Mouse (Mus musculus) left cerebral cortex, adult 11 months (tissue): ENCODE measurements at regions not wholly inside any gene's neighbourhood (a gene's known extent, or its start where the extent isn't known, plus 50 kb on each side); places are given as distances from the start of the nearest gene placed in this dataset.

Experiments
- DNase-seq: peaks from one replicate; pipeline ENCODE4 v3.0.0; 2022; ENCODE audit warnings: low spot score

DNA sequence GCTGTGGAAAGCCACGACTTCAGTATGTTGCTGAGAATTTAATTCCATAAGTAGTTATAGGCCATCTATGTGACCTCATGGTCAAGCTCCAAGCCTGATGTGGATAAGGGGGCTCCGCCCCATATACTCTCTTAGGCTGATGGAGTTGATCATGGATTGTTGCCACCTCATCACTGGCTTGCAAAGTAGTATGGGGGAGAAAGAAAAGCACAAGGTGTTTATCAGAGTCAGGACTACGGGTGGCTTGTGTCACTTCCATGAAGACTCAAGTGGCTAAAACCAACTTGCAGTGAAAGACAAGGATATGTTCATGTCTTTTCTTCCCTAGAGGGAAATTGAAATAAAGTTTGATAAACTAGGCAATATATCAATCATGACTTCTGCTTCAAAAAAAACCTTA is 102.9 kb upstream of the Fut8 start:
- DNase-seq = no peak

DNA sequence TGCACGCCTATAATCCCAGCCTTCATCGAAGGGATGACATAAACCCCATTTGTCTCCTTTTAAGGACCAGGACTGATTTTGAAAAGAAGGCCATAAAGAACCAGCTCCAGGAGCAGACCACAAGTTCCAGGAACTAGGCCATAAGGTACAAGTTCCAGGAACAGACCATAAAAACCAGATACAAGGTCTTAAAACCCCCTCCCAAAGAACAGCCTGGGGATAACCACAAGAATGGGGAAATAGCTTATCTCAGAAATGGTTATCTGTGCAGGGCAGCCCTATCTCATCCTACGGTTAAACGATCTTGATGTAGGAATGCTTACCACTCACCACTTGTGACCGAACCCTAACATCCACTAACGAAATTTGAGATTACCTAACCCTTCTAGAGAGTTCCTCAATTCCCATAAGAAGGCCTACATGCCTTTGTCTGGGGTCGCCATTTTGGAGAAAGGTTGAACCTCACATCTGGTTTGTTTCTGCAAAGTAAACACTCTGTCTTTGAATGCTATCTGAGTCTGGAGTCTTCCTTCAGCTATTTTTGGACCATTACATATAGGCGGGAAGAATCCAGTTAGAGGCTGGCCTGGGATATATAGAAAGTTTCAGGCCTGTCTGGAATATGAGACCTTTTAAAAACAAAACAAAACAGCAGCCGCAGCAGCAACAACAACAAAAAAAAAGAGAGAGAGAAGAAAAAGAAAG is 103.5 kb upstream of the Fut8 start:
- no peak for DNase-seq

DNA sequence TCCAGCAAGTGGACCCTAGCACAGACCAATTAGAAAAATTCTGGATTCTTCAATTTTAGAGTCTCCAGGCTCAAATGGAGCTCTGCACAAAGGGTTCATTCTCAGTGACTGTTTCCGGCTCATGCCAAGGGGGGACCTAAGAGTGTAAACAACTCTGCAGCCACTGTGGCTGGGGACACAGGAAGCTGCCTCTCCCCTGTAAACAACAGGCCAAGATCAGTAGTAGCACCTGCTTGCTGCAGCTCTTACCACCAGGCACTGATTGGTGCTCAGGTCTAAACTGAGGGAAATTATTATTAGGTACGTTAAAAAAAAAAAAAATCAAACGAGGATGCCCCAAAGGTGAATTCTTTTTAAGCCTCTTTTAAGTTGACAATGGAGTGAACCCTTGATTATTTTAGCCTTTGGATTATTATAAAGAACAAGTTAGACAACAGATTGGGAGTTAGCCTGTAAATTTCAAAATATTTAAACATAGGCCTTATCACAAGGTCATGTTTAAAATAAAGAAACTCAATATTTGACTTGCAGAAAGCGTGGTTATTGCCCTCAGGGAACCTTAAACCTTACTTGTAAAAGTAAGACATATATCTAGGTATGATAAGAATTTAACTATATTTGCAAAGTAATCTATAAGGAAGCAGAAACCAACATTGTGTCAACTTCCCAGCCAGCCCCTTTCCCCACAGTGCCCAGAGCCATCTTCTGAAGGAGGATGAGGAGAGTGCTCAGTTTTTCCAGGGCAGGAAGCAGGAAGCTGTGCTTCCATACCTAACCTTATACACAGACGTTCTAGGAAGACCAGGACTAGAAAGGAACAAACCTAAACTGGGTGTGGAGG is 104.2 kb upstream of the Fut8 start:
- DNase-seq = no peak

DNA sequence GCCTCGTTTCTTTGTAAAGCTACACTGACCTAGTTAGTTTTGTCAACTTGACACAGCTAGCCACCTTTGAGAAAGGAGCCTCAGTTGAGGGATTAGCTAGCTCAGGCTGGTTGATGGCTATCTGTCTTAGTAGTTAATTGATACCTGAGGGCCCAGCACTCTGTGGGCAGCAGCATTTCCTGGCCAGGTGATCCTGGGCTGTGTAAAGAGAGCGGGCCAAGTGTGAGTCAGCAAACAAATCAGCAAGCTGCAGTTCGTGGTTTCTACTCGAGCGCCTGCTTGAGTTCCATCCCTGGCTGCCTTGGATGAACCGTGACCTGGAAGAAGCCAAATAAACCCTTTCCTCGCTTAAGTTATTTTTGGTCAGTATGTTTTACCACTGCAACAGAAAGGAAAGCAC is 106.6 kb upstream of the Fut8 start:
- DNase-seq = no peak

DNA sequence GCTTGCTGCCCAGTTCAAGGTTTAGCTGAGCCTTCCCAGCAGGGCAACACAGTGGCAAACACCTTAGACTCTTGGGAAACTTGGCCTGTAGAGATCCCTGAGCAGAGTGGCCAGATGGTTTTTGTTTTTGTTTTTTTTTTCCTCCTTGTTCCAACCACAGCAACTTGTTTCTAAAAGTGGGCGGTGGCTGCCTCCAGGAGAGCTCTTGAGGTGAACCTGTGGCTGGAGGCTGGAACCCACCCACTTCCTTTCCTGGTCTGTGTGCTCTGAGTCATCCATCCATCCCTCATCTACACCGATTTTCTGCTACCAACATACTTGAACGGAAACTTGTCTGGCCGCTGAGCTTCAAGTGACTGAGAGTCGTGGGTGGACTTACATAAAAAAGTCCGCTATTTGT is 107.4 kb upstream of the Fut8 start:
- no peak for DNase-seq

DNA sequence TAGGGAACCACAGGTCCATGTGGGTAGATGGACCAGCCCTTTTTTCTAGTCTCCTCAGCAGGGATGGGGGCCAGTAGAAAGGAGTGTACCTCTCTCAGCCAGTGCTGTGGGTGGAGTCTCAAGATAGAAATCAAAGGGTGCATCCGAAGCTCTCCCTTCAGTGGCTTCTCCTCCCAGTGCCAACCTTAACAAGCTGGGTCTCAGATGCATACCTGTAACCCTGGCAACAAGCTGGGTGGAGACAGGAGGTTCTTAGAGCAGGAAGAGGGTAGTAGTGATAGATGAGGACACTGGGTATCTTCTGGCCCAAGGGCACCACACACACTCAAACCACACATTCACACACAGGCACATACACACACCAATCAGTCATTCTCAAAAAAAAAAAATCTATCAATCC is 113.7 kb upstream of the Fut8 start:
- no peak for DNase-seq

DNA sequence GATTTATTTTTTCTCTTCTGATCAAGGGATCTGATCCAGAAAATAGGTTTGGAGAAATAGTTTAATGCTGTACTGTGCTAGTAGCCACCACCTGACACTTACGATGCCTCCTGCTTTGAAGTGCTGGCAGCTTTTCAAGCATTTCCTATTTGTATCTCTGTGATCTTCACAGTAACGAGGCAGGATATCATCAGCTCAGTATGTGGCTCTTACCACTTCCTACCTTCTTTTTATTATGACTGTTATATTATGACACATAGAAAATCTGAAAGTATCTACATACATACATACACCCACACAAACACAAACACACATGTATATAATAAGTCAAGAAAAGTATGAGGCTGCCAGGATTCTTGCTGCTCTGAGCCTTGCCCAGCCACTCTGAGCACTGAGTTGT is 124.4 kb upstream of the Fut8 start:
- no peak for DNase-seq

DNA sequence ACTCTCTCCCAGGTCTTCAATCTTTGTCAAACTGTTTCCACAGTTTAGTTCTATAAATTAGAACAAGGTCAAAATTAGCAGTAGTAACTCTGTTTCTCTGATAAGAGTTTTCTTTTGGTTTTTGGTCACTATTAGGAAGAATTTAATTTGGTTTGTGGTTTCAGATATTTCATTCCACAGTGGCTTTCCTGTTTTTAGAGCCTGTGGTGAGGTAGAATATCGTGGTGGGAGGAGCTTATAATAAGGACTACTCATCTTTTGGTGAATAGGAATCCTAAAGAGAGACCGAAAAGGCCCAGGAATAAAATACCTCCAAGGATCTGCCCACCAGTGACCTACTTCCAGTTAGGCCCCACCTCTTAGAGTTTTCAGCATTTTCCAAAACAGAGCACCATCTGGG is 125.8 kb upstream of the Fut8 start:
- no peak for DNase-seq

DNA sequence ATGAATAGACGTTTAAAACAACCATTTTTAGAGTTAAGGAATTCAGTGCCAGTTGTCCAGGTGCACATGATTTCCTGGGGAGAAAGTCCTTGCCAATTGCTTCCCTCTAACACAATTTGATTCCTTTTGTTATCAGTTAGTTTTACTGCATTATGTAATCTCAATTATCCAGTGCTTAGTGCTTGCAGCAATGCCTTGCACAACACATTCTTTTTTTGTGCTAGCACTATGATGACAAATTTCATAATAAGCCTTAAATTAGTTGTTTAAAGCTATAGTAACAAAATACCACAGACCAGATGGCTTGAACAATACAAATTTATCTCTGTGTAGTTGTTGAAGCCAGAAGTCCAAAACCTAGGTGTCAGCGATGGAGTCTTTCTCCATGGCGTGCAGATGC is 130.7 kb upstream of the Fut8 start:
- DNase-seq = no peak

DNA sequence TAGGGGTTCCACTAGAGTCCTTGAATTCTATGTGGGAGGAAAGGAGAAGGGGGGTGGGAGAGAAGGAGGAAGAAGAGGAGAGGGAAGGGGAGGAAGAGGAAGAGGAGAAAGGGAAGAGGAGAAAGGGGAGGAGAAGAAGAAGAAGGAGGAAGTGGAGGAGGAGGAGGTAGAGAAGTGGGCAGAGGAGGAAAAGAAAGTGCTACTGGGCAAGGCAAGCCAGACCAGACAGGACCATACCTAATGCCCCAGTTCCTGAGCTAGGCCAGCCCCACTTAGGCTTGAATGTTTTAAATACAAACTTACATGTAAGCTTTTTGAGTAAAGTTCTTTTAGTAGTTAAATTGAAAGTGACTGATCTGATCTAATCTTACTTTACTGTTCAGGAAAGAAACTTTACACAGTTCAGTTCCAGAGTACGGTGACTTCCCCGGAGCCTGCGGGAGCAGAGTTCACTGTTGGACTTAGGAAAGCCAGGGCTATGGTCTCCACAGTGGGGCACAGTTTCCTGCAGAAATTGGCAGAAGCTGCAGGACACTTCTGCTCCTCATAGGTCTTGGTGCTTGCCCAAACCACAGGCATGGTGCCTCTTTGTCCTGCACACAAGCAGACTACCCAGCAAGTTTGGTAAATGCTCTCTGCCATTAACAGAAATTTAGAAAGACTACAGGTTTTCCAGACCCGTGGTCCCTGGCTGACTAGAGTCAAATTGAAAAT is 131.9 kb upstream of the Fut8 start:
- no peak for DNase-seq

DNA sequence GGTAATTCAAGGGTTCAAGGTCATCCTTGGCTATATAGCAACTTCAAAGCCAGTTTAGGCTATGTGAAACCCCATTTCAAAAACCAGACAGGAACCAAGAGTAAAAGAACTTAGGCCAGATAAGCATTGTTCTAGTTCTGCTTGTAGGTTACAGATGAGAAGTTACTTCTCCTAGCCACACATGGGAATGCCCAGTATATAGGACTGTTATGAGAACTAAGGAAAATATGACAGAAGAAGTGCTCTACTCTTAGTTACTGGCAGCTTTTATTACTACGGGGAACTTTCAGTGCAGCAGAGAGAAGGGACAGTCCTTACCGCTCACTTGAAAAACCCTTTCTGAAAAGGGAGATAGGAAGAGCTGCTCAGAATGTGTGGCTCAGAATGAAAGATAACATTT is 137.4 kb upstream of the Fut8 start:
- no peak for DNase-seq

DNA sequence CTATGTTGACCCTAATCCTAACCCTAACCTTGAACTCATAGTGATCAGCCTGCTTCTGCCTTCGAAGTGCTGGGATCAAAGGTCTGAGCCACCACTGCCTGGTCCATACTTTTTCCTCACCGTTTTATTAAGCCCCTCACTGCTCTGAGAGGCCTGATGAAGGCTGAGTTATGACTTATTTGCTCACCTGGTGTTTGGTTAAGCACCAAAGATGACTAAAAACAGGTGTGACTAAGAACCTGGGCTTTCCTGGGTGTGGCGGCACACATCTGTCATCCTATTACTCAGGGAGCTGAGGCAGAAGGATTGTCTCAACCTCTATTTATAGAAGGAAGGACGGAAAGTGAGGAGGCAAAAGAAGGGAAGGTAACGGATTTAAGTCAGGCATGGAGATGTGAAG is 137.5 kb upstream of the Max start:
- DNase-seq = no peak

DNA sequence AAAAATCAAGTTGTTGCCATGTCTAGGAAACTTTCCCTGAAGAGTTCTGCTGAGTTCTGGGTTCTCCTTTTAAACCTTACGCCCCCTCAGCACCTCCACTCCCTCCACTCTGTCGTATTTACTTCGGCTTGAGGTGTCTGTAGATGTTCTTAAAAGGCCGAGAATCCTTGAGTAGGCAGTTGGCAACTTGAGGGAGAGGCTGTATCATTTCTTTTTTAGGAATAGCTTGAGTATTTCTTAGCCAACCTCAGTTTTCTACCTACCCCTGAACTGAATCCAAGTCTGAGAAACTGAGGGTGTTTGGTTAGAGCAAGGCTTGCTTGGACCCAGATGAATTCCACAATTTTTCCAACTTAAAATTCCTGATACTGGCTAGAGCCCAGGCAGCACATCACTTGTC is 136.8 kb upstream of the Max start:
- peak; percentile 48 for DNase-seq

DNA sequence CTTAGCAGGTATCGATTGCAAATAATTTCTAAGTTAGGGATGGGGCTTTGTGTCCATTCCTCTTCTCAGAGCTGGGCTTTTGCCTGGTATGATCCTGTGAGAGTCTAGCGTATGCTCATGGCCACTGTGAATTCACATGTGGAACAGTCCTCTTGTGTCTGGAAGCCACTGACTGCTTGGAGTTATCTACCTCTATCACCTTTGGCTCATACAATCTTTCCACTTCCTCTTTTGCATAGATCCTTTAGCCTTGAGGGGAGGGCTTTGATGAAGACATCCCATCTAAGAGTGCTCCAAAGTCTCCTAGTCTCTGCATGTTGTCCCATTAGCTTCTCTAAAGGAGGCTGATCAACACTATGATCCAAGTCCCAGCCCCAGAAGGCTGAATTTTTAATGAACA is 135.8 kb upstream of the Max start:
- no peak for DNase-seq

DNA sequence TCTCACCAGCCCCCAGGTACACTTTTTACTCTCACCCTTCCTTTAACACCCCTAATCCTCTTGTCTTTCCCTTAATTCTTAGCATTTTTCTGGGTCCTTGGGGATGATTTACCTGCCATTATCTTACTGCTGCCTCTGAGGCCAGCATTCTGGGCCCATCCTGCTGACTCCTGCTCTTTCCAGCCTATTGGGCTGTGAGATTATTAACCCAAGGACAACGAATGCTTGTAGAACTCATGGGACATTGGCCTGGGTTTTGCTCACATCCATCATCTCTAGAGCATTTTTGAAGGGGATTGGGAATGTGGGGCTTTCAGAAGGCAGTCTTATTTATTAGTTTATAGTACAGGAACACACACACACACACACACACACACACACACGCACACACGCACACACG is 134.5 kb upstream of the Max start:
- no peak for DNase-seq

DNA sequence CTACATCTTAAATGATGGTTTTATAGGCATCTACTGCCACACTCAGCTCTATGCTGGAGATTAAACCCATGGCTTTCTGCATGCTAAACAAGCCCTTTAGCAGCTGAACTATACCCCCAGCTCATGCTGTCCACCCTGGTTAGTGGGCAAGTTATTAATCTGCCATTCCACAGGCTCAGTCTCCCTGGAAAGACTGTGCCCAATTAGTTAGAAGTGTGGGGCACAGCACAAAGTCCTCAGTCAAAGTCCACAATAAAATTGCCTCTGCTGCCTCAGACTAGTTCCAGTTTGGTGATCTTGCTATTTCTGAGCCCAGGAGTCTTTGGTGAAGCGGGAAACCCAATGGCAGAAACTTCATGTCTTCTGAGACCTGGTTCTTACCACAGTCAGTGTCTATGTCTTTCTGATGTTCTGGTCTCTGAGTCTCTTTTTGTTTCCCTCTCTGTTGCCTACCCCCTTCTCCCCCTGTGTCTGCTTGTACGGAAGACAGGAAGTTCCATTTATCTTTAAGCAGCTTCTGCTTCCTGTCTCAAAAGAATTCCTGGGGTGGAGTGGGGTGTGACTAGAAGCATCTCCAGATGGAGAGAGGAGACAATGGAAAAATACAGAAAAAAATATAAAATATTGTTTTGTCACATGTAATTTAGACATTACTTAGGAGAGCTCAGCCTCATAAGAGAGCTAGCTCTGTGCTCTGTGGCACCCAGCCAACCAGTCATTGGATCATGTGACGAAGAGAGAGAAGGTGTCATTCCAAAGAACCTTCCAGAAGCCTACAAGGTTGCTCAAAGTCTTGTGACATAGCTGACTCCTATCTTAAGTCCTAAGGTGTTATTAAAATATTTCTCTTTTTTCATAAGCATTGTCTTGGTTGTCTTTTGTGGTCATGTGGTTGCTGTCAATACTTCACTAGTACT is 133.3 kb upstream of the Max start:
- DNase-seq = no peak

DNA sequence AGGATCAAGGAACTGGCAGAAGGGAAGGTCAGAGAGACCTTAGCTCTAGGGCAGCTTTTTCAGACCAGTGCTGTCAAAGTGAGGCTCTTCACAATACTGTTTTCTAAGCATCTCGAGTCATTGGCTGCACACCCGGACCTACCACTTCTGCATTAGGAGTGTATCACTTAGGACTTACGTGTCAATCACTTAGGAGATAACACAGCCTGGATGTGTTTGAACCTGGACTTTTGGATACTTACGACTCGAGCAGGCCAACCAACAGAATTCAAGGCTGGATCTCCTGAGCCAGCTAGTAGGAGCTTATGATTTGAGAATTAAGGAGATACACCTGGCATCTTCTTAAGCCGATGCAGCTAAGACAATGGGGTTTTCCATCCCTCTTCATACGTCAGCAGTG is 132.2 kb upstream of the Max start:
- no peak for DNase-seq

DNA sequence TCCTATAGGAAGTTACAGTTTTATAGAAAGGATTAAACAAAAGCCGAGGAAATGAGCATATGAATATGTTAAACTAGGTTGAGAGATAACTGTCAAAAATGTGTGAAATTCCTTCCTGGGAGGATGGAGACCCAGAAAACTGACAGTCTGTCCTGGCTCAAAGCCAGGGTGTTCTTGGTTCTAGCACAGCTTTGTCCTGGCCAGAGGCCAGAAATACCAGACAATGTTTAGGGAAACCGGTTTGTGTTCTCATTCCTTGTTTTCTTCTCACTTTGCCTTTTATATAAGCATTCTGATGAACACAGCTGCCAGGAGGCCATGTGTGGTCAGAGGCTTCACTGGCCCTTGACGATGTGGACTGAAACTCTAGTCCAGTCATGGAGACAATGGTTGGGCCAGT is 130.7 kb upstream of the Max start:
- DNase-seq = no peak

DNA sequence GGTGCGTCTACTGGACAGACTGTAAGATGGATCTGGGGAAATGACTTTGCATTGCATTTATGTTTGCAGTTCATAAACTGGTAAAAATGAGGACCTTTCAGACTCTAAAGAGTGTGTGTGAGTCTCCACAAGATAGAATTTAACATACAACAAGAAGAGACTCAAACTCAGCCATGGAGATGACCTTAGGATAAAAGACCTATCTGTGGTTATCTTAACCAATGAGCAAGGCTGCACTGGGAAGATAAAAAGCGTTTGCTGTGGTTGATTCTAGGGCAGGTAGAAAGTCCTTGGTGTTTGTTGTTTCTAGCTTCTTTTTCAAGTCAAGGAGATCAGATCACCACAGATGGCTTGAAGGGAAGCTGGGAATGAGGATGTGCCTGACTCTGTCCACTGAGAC is 130.1 kb upstream of the Max start:
- no peak for DNase-seq

DNA sequence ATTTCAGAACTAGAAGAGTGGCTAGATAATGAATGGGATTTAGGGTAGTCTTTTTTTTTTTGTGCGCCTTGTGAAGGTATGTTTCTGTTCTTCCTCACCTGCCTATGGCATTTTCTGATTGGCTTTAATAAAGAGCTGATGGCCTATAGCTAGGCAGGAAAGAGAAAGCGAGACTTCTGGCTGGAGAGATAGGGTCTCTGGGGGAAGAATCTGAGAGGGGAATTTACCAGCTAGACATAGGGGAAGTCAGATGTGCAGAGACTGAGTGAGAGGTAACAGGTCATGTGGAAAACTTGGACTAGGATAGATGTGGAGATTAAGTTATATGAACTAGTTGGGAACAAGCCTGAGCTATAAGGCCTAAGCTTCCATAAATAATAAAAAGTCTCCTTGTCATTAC is 129.7 kb upstream of the Max start:
- DNase-seq = no peak

DNA sequence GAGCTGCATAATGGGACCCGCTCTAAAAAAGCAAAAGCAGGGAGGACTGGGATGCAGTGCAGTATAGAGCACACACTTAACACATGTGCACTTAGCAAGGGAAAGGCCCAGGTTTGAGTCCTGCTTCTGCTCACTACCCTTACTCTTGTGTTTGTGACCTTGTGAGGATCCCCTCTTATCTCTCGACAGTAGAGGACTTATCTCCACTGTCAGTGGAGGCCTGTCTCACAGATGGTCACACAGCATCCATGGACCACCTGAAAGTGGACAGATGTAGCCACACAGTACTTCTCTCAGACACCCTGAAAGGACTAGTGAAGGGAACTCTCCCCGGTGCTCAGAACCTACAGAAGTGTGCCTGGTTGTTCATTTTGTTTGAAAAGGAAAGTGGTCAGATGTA is 128.5 kb upstream of the Max start:
- no peak for DNase-seq

DNA sequence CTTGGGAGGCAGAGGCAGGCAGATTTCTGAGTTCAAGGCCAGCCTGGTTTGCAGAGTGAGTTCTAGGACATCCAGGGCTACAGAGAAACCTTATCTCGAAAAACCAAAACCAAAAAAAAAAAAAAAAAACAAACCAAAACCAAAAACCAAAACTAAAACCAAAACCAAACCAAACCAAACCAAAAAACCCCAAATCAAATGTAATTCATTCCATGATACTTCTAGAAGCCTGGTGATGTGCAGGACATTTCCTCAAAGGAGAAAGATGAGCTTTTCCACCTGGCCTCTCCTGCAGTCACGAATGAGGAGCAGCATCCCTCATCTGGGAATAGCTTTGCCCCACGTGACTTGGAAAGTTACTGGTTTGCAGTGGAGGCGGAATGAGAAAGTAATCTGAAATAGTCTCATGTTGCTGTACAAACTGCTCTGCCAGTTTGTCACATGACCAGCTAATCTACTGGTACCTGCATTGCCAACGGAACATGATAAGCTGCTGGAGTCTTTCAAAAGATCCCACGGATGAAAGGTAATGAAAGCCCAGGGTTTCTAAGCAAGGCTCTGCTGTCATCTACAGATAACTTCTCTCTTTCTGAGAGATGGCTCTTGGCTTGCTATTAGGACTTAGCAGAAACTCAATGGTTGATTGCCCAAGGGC is 127.8 kb upstream of the Max start:
- DNase-seq = no peak
